ENCODE assay signal across 8 mouse cellular contexts in the genomic region with DNA sequence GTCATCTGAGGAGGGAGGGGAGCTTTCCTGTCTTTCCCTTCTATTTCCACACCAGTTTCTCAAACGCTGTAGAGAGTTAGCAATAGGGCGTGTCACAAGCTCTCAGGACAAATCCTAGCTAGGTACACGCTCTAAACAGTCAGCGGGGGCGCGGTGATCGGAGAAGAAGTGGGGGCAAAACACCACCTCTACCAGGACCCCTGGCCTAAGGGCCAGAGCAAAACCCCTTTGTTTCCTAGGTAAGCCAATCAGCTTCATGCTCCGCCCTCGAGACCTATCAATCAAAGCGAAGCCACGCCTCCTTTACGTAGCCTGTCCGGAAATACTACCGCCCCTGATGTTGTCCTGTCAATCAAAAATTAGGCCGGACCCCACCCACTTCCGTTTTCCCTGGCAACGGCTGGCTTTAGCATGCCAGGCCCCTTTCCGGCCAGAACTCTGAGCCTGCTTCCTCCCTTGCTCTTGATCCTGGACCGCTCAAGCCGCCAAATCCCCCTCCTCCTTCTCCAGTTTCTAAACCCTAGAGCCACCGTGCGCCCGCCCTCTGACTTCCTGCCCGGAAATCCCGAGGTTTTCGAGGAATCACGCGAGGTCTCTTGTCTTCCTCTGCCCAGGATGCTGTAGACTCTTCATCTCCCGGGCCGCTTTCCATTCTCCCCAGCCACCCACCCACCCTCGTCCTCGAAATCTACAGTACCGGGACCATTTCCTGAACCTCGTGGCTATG. TPM values are rescaled to one million over a fixed set of nuclear protein-coding genes. Genes with fewer than 3 reads are reported as not detected.
DNase-seq lines count a peak whose midpoint lies in the region; ATAC-seq and TF ChIP-seq lines count a peak whose summit lies in the region.

No protein-coding gene starts in this region.

- in situ Hi-C loops in ES-E14 (cut with MboI; ENCODE audit: low sequenced_read_pairs in 2 of 2, unreplicated experiment in 2 of 2): no loop called here

- peak overlapping the region; percentile 98 for H3K27ac ChIP-seq in ES-E14 (ENCODE audit: insufficient read depth, low read depth, low read length, poor library complexity, severe bottlenecking)
- peak overlapping the region; percentile 95 for H3K27ac ChIP-seq in forebrain, embryonic 16.5 days (ENCODE audit: low read length)
- H3K27ac ChIP-seq in layer of hippocampus, adult 2 months: peak overlapping the region; percentile 92
- H3K27ac ChIP-seq in lung, embryonic 14.5 days (ENCODE audit: low read depth): peak overlapping the region; percentile 96
- peak overlapping the region; percentile 100 for H3K27ac ChIP-seq in olfactory bulb, adult 2 months (ENCODE audit: insufficient read depth, low read depth, low read length)
- H3K27ac ChIP-seq in thymus, adult 2 months (ENCODE audit: control insufficient read depth, insufficient read depth, low read length): peak overlapping the region; percentile 99

- peak; percentile 32; the same call in 1 of the 2 replicates for TF ChIP-seq POLR2A in olfactory bulb, adult 2 months (IDR thresholded peaks at IDR 0.05; ENCODE audit: insufficient read depth, low read depth, low read length)
- peak; percentile 91 for TF ChIP-seq POLR2A in thymus, adult 2 months (IDR thresholded peaks at IDR 0.05; ENCODE audit: control insufficient read depth, extremely low read depth, insufficient read depth, low read length, poor library complexity)

- peak overlapping the region; percentile 81 to 91 for H3K4me3 ChIP-seq in ES-E14 (ENCODE audit: insufficient read depth in 1 of 2, low read depth in 1 of 2, low read length in 2 of 2, poor library complexity in 1 of 2, severe bottlenecking in 1 of 2)
- H3K4me3 ChIP-seq in forebrain, embryonic 16.5 days (replicated peaks; ENCODE audit: low read length): peak overlapping the region; percentile 67
- peak overlapping the region; percentile 54 for H3K4me3 ChIP-seq in layer of hippocampus, adult 2 months
- H3K4me3 ChIP-seq in lung, embryonic 14.5 days (ENCODE audit: low read depth, low read length): peak overlapping the region; percentile 56
- peak overlapping the region; percentile 90 for H3K4me3 ChIP-seq in olfactory bulb, adult 2 months (ENCODE audit: insufficient read depth, low read depth, low read length)
- peak overlapping the region; percentile 89 for H3K4me3 ChIP-seq in thymus, adult 2 months (ENCODE audit: control insufficient read depth, insufficient read depth, low read length)

- no peak for TF ChIP-seq CTCF in layer of hippocampus, adult 2 months (conservative IDR thresholded peaks at IDR 0.05)
- no peak for TF ChIP-seq CTCF in lung, embryonic 14.5 days (IDR thresholded peaks at IDR 0.05; ENCODE audit: low read depth)
- TF ChIP-seq CTCF in olfactory bulb, adult 2 months (IDR thresholded peaks at IDR 0.05; ENCODE audit: insufficient read depth, low read depth, low read length): no peak
- no peak for TF ChIP-seq CTCF in thymus, adult 2 months (IDR thresholded peaks at IDR 0.05; ENCODE audit: borderline replicate concordance, control insufficient read depth, extremely low read depth, insufficient read depth, low read length, poor library complexity)

- no peaks in the 10 kb centered on the region for H3K9me3 ChIP-seq in ES-E14 (ENCODE audit: control insufficient read depth, insufficient read depth, low read depth, low read length)
- H3K9me3 ChIP-seq in forebrain, embryonic 16.5 days (ENCODE audit: control insufficient read depth, low read length): no peaks in the 10 kb centered on the region
- no peaks in the 10 kb centered on the region for H3K9me3 ChIP-seq in lung, embryonic 14.5 days (ENCODE audit: low read depth, low read length)

- under 1% methylated on average over 34 of the region's 34 CpGs for WGBS in forebrain, embryonic 16.5 days
- under 1% methylated on average over 34 of the region's 34 CpGs for WGBS in lung, embryonic 14.5 days
- WGBS in olfactory bulb, adult 2 months: under 1% methylated on average over 34 of the region's 34 CpGs
- WGBS in thymus, adult 2 months: under 1% methylated on average over 34 of the region's 34 CpGs

- H3K36me3 ChIP-seq in ES-E14 (ENCODE audit: control insufficient read depth, insufficient read depth, low read length, poor library complexity, severe bottlenecking): no peaks in the 10 kb centered on the region
- H3K36me3 ChIP-seq in forebrain, embryonic 16.5 days (ENCODE audit: control insufficient read depth, insufficient read depth): 0 out of 2 replicates have a peak, but pooled peaks cover 5% of the 10 kb centered on the region
- H3K36me3 ChIP-seq in lung, embryonic 14.5 days (ENCODE audit: insufficient read depth): peaks cover 10% of the 10 kb centered on the region; the same call in 1 of the 2 replicates
- no peaks in the 10 kb centered on the region for H3K36me3 ChIP-seq in thymus, adult 2 months (ENCODE audit: control insufficient read depth, insufficient read depth, low read length)

- peak; percentile 91 for ATAC-seq in forebrain, embryonic 16.5 days
- peak; percentile 94 for ATAC-seq in lung, embryonic 14.5 days (ENCODE audit: insufficient read depth)

- peak; percentile 97 for DNase-seq in ES-E14 (ENCODE audit: low read depth, low spot score)
- DNase-seq in cerebellum, adult 11-12 months: peak; percentile 93
- peak; percentile 93 to 94 for DNase-seq in heart, postnatal 36 days
- peak; percentile 91 to 94 for DNase-seq in layer of hippocampus, adult 2 months (ENCODE audit: low spot score in 2 of 2)
- peak; percentile 100 for DNase-seq in lung, embryonic 14.5 days
- DNase-seq in thymus, adult 2 months: peak; percentile 90

- H3K4me1 ChIP-seq in ES-E14 (ENCODE audit: control insufficient read depth in 2 of 2, insufficient read depth in 2 of 2, low read length in 2 of 2, poor library complexity in 1 of 2): peaks cover 0 to 11% of the 10 kb centered on the region in 2 experiments; a peak in 2 of 4 replicates
- peaks cover 18% of the 10 kb centered on the region for H3K4me1 ChIP-seq in forebrain, embryonic 16.5 days (replicated peaks; ENCODE audit: control insufficient read depth, insufficient read depth, low read length)
- H3K4me1 ChIP-seq in lung, embryonic 14.5 days (ENCODE audit: insufficient read depth): peaks cover 12% of the 10 kb centered on the region
- H3K4me1 ChIP-seq in olfactory bulb, adult 2 months (ENCODE audit: control insufficient read depth, insufficient read depth, low read length): peaks cover 24% of the 10 kb centered on the region
- peaks cover 16% of the 10 kb centered on the region for H3K4me1 ChIP-seq in thymus, adult 2 months (replicated peaks; ENCODE audit: control insufficient read depth, insufficient read depth, low read length)

- H3K4me2 ChIP-seq in forebrain, embryonic 16.5 days (ENCODE audit: low read length): peak overlapping the region; percentile 65
- peak overlapping the region; percentile 83 for H3K4me2 ChIP-seq in lung, embryonic 14.5 days

- intact Hi-C loops in heart, postnatal 36 days (cut with DNase I): loop anchor here (2.0 kb wide), 1 partner anchor 17 kb away; a partner anchor contains a TSS

- peak overlapping the region; percentile 98 for H3K9ac ChIP-seq in ES-E14 (ENCODE audit: insufficient read depth, low read depth, low read length, poor library complexity, severe bottlenecking)
- H3K9ac ChIP-seq in forebrain, embryonic 16.5 days (replicated peaks; ENCODE audit: low read depth, low read length): peak overlapping the region; percentile 84
- peak overlapping the region; percentile 78 for H3K9ac ChIP-seq in lung, embryonic 14.5 days

- no peaks in the 10 kb centered on the region for H3K27me3 ChIP-seq in forebrain, embryonic 16.5 days (replicated peaks; ENCODE audit: control insufficient read depth, insufficient read depth, low read length)
- no peaks in the 10 kb centered on the region for H3K27me3 ChIP-seq in lung, embryonic 14.5 days (ENCODE audit: insufficient read depth, low read length)
- no peaks in the 10 kb centered on the region for H3K27me3 ChIP-seq in thymus, adult 2 months (ENCODE audit: control insufficient read depth, insufficient read depth, low read length)

RNA-seq across cellular contexts. Expression of a gene that starts 11.0 kb away (rescaled TPM):
- 4.0 and 7.1 TPM in 2 replicates for total RNA-seq in ES-E14 (2012; rRNA removed)
- 69.5 and 80.3 TPM in 2 replicates for polyA plus RNA-seq in forebrain, embryonic 16.5 days (2015; fragmentation: Nextera tagmentation; extraction: Ambion mirVana)
- total RNA-seq in heart, postnatal 36 days (2021): 10 to 100 TPM; 11.6 to 14.2 TPM
- total RNA-seq in layer of hippocampus, adult 2 months (2021): 10 to 100 TPM; 87.3 to 99.8 TPM
- 18.3 and 19.6 TPM in 2 replicates for polyA plus RNA-seq in lung, embryonic 14.5 days (2014; fragmentation: Nextera tagmentation; extraction: Ambion mirVana)
- polyA plus RNA-seq in olfactory bulb, adult 2 months (2012; ENCODE audit: insufficient read depth, insufficient read length, low replicate concordance, missing spikeins): not detected in 2 replicates
- polyA plus RNA-seq in thymus, adult 2 months (2012; rRNA removed): 46.9 and 61.1 TPM in 2 replicates

RNA-seq across cellular contexts. Expression of a gene that starts 12.8 kb away (rescaled TPM):
- 0.45 and 1.5 TPM in 2 replicates for total RNA-seq in ES-E14 (2012; rRNA removed)
- polyA plus RNA-seq in forebrain, embryonic 16.5 days (2015; fragmentation: Nextera tagmentation; extraction: Ambion mirVana): 1.9 and 2.7 TPM in 2 replicates
- under 1 TPM; 0.11 to 0.19 TPM for total RNA-seq in heart, postnatal 36 days (2021)
- total RNA-seq in layer of hippocampus, adult 2 months (2021): 1 to 10 TPM; 2.1 to 3.3 TPM
- 0.39 TPM in 2 replicates for polyA plus RNA-seq in lung, embryonic 14.5 days (2014; fragmentation: Nextera tagmentation; extraction: Ambion mirVana)
- polyA plus RNA-seq in olfactory bulb, adult 2 months (2012; ENCODE audit: insufficient read depth, insufficient read length, low replicate concordance, missing spikeins): not detected in 2 replicates
- 0.33 and 0.47 TPM in 2 replicates for polyA plus RNA-seq in thymus, adult 2 months (2012; rRNA removed)

RNA-seq across cellular contexts. Expression of a gene that starts 16.8 kb away (rescaled TPM):
- total RNA-seq in ES-E14 (2012; rRNA removed): 0.63 and 1.2 TPM in 2 replicates
- 0.80 and 3.4 TPM in 2 replicates for polyA plus RNA-seq in forebrain, embryonic 16.5 days (2015; fragmentation: Nextera tagmentation; extraction: Ambion mirVana)
- total RNA-seq in heart, postnatal 36 days (2021): 1 to 10 TPM; 4.6 to 4.8 TPM
- total RNA-seq in layer of hippocampus, adult 2 months (2021): 1 to 10 TPM; 1.4 to 1.9 TPM
- 1.5 and 2.4 TPM in 2 replicates for polyA plus RNA-seq in lung, embryonic 14.5 days (2014; fragmentation: Nextera tagmentation; extraction: Ambion mirVana)
- polyA plus RNA-seq in olfactory bulb, adult 2 months (2012; ENCODE audit: insufficient read depth, insufficient read length, low replicate concordance, missing spikeins): not detected in 2 replicates
- 4.6 and 7.9 TPM in 2 replicates for polyA plus RNA-seq in thymus, adult 2 months (2012; rRNA removed)

RNA-seq across cellular contexts. Expression of a gene that starts 44.1 kb away (rescaled TPM):
- 30.6 and 31.9 TPM in 2 replicates for total RNA-seq in ES-E14 (2012; rRNA removed)
- 18.2 and 19.5 TPM in 2 replicates for polyA plus RNA-seq in forebrain, embryonic 16.5 days (2015; fragmentation: Nextera tagmentation; extraction: Ambion mirVana)
- total RNA-seq in heart, postnatal 36 days (2021): 10 to 100 TPM; 61.0 to 69.7 TPM
- total RNA-seq in layer of hippocampus, adult 2 months (2021): 10 to 100 TPM; 28.5 to 30.1 TPM
- polyA plus RNA-seq in lung, embryonic 14.5 days (2014; fragmentation: Nextera tagmentation; extraction: Ambion mirVana): 68.5 and 75.4 TPM in 2 replicates
- not detected in 2 replicates for polyA plus RNA-seq in olfactory bulb, adult 2 months (2012; ENCODE audit: insufficient read depth, insufficient read length, low replicate concordance, missing spikeins)
- 37.6 and 41.2 TPM in 2 replicates for polyA plus RNA-seq in thymus, adult 2 months (2012; rRNA removed)

RNA-seq across cellular contexts. Expression of a gene that starts 52.0 kb away (rescaled TPM):
- 50.0 and 62.7 TPM in 2 replicates for total RNA-seq in ES-E14 (2012; rRNA removed)
- 76.9 and 81.8 TPM in 2 replicates for polyA plus RNA-seq in forebrain, embryonic 16.5 days (2015; fragmentation: Nextera tagmentation; extraction: Ambion mirVana)
- total RNA-seq in heart, postnatal 36 days (2021): 10 to 100 TPM; 48.6 to 52.3 TPM
- 10 to 100 TPM; 38.6 to 41.1 TPM for total RNA-seq in layer of hippocampus, adult 2 months (2021)
- 61.3 and 63.6 TPM in 2 replicates for polyA plus RNA-seq in lung, embryonic 14.5 days (2014; fragmentation: Nextera tagmentation; extraction: Ambion mirVana)
- not detected in 2 replicates for polyA plus RNA-seq in olfactory bulb, adult 2 months (2012; ENCODE audit: insufficient read depth, insufficient read length, low replicate concordance, missing spikeins)
- polyA plus RNA-seq in thymus, adult 2 months (2012; rRNA removed): 121 and 137 TPM in 2 replicates

Comparison
In these comparisons a context has a peak if more than half of its experiments do, and no peak if none do; other contexts are left out.
1. Peak in every context shown above with its lines: DNase-seq, ATAC-seq, H3K4me3 ChIP-seq and H3K27ac ChIP-seq.